Mouse (Mus musculus) heart, adult 2 months (tissue): Measurements from ENCODE around the gene Vkorc1. TPM values are rescaled to one million over a fixed set of nuclear protein-coding genes. Genes with fewer than 3 reads are reported as not detected.

Source experiments
- DNase-seq, 2 experiments: peaks; one replicate each; pipeline ENCODE4 v3.0.0; 2021
- H3K27ac ChIP-seq: fragments of 200-600 bp; 2 replicates; pipeline ENCODE4 v1.8.1; 2022
- H3K27me3 ChIP-seq: fragments of 200-500 bp; 2 replicates; pipeline ENCODE4 v1.6.1; 2012; ENCODE audit warnings: mild to moderate bottlenecking, low read length, inconsistent platforms, mixed read lengths; ENCODE audit not compliant: control insufficient read depth, insufficient read depth
- H3K36me3 ChIP-seq: fragments of 200-500 bp; 2 replicates; pipeline ENCODE4 v1.6.1; 2012; ENCODE audit warnings: low read length, inconsistent platforms; ENCODE audit not compliant: control insufficient read depth, insufficient read depth
- H3K4me1 ChIP-seq: fragments of 200-500 bp; 2 replicates; pipeline ENCODE4 v1.6.1; 2011; ENCODE audit warnings: low read length; ENCODE audit not compliant: control insufficient read depth, insufficient read depth
- H3K4me3 ChIP-seq: fragments of 200-600 bp; 2 replicates; pipeline ENCODE4 v1.8.1; 2022
- H3K79me2 ChIP-seq: fragments of 200-500 bp; replicated peaks from 2 replicates; pipeline ENCODE4 v1.6.1; 2012; ENCODE audit warnings: mild to moderate bottlenecking, inconsistent platforms, low read length, moderate library complexity, mixed read lengths; ENCODE audit not compliant: control insufficient read depth, insufficient read depth
- H3K9ac ChIP-seq: fragments of 200-500 bp; 2 replicates; pipeline ENCODE4 v1.6.1; 2012; ENCODE audit warnings: low read depth, mild to moderate bottlenecking, control low read depth, inconsistent platforms, low read length, mixed read lengths
- CTCF ChIP-seq: fragments of 200-600 bp; IDR thresholded peaks from 2 replicates; pipeline ENCODE4 v1.8.1; 2022; ENCODE audit warnings: antibody characterized with exemption, mild to moderate bottlenecking, moderate library complexity
- EP300 ChIP-seq: fragments of 200-500 bp; IDR thresholded peaks from 2 replicates; pipeline ENCODE4 v1.6.1; 2011; ENCODE audit warnings: low read depth, low read length, control low read depth; ENCODE audit not compliant: insufficient read depth
- POLR2A ChIP-seq: fragments of 200-500 bp; IDR thresholded peaks from 2 replicates; pipeline ENCODE4 v1.6.1; 2011; ENCODE audit warnings: mild to moderate bottlenecking, low read depth, low read length, control low read depth; ENCODE audit not compliant: insufficient read depth
- WGBS: fragments of 180-500 bp; shearing (Covaris S2); methylation state at CpG from one replicate; pipeline ENCODE4 v1.1.7; 2018; 5-methylcytosine and 5-hydroxymethylcytosine counted together
- intact Hi-C: fragments of 180-260 bp; cut with DNase I; formaldehyde crosslinking; loops from one replicate; pipeline ENCODE4 v1.15.1; 2025
- polyA plus RNA-seq: library from polyadenylated mRNA; depleted of rRNA; stranded (reverse); fragments of >200 nt; gene quantifications from 2 replicates; pipeline ENCODE4 v1.2.3, GENCODE M21; 2012
- total RNA-seq, 2 experiments: library from RNA; stranded (reverse); gene quantifications; 2 replicates each; pipeline ENCODE4 v1.2.3; 2021

Vkorc1 gene
- total and polyA plus RNA-seq, 3 experiments: 16.2 to 59.2 (median 17.7) TPM

DNA sequence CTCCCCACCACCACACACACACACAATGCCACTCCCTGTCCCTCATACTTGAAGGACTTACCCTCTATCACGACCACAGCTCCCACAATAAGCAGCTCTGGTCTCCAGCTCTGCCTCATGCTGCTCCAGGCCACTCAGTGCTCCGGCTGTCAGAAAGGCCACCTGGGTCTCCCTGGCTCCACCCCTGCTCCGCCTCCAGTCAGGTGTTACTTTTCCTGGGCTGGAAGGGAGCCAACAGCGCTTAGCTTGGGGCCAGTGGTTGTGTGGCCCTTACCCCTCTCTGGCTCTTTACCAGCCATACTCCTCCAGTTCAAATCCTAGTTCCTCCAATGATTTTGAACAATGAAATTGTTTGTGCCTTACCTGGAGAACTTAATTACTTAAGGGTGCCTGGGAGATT is 4.6 kb downstream of the Vkorc1 start, which contains the start of gene Prss53:
Prss53 (minus strand) TSS at position 173 of the 400 bp plus-strand sequence.
- H3K79me2 ChIP-seq: no peaks in the 10 kb centered on the region
- H3K27me3 ChIP-seq: no peaks in the 10 kb centered on the region
- no peak within 1 kb of the TSS for H3K9ac ChIP-seq
- H3K4me3 ChIP-seq: no peak within 1 kb of the TSS
- 59% methylated on average over 4 of the region's 4 CpGs for WGBS
- no peak within 1 kb of the TSS for H3K27ac ChIP-seq
- no peaks in the 10 kb centered on the region; the same call in none of the 2 replicates for H3K4me1 ChIP-seq
- H3K36me3 ChIP-seq: no peaks in the 10 kb centered on the region
- no peak for DNase-seq
- intact Hi-C loops: no loop called here
- TF ChIP-seq POLR2A: no peak
- TF ChIP-seq CTCF: no peak
- no peak for TF ChIP-seq EP300

DNA sequence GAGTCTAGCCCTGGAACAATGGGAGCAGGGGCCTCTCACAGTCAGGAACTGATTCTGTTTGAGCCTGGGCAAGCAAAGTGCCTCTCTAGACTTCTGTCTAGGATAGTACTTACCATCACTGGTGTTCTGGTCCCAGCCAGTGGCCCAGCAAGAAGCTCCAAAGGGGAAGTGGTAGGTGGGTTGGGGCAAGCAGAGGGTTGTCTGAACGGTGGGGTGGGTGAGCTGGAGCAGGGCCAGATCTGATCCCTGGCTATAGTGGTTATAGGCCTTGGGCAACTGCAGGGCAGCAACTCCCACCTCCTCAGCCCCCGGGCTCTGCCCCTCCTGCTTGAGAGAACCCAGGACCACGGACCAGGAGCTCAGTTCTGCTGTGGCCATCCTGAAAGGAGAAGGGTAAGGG is 6.6 kb downstream of the Vkorc1 start:
- H3K4me3 ChIP-seq: no peak overlapping the region

GRCm38 (mm10) chr7:127887781-127888180 is 7.6 kb downstream of the Vkorc1 start:
- Histone ChIP-seq H3K27ac (no peak overlapping the region), H3K4me1 (peaks cover 3% of the 10 kb centered on the region), H3K79me2 (peaks cover 2% of the 10 kb centered on the region), H3K27me3 (no peaks in the 10 kb centered on the region), H3K4me3 (no peak overlapping the region), H3K9ac (no peak overlapping the region), H3K36me3 (no peaks in the 10 kb centered on the region)
- DNase-seq: no peak
- TF ChIP-seq POLR2A (no peak), EP300 (no peak), CTCF (no peak)
- intact Hi-C loops: no loop called here
- WGBS: 80% methylated on average over 3 of the region's 3 CpGs

More for the DNA sequence above, 6.6 kb downstream of the Vkorc1 start:
- DNase-seq: no peak
- TF ChIP-seq EP300 (no peak), CTCF (no peak), POLR2A (no peak)
- Histone ChIP-seq H3K36me3 (no peaks in the 10 kb centered on the region), H3K79me2 (no peaks in the 10 kb centered on the region), H3K27ac (no peak overlapping the region), H3K4me1 (peaks cover 3% of the 10 kb centered on the region), H3K27me3 (no peaks in the 10 kb centered on the region), H3K9ac (no peak overlapping the region)
- intact Hi-C loops: no loop called here
- 51% methylated on average over 3 of the region's 3 CpGs for WGBS

DNA sequence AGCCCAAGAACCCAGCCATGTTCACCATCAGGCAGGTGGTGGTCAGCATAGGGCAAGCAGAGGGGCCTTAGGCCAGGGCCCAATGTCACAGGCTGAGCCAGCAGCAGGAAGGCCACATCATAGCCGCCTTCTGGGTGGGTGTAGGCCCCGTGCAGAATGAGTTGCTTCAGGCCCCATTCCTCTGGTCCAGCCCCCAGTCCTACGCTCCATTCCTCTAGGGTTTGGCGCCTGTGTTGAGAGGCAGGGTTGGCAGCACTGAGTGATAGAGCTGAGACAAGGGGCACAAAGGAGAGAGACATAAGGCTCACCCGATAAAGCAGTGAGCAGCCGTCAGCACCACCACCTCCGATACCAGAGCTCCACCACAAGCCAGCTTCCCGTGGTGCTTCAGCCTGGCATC is 8.2 kb downstream of the Vkorc1 start:
- no peaks in the 10 kb centered on the region for H3K27me3 ChIP-seq
- peaks cover 3% of the 10 kb centered on the region for H3K79me2 ChIP-seq
- TF ChIP-seq POLR2A: no peak
- no peak for TF ChIP-seq EP300
- TF ChIP-seq CTCF: no peak
- no peak overlapping the region for H3K9ac ChIP-seq
- WGBS: 76% methylated on average over 8 of the region's 8 CpGs
- no peaks in the 10 kb centered on the region for H3K36me3 ChIP-seq
- H3K27ac ChIP-seq: no peak overlapping the region
- H3K4me3 ChIP-seq: no peak overlapping the region
- intact Hi-C loops: no loop called here
- DNase-seq: no peak
- H3K4me1 ChIP-seq: peaks cover 3% of the 10 kb centered on the region

DNA sequence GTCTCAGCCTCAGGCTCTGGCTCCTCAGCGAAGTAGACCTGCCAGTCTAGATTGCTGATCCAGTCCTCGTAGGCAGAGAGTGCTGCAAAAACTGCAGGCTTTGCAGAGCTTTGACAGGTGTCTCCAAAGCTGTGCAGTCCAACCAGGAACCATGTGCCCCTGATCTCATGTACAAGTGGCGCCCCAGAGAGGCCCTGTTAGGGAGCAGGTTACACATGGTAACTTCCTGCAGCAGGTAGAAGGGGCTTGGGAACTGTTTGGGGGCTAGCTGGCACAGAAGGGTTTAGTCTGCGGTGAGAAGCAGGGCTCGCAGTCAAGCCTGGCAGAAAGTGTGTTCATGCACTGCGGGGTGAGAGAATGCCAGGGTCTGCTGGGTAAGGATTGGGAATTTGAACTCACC is 8.9 kb downstream of the Vkorc1 start:
- DNase-seq: no peak
- no peak overlapping the region for H3K4me3 ChIP-seq

GRCm38 (mm10) chr7:127885951-127886350 is 9.5 kb downstream of the Vkorc1 start:
- Histone ChIP-seq H3K79me2 (peaks cover 3% of the 10 kb centered on the region), H3K36me3 (no peaks in the 10 kb centered on the region), H3K9ac (no peak overlapping the region), H3K4me1 (peaks cover 3% of the 10 kb centered on the region), H3K27me3 (no peaks in the 10 kb centered on the region), H3K4me3 (no peak overlapping the region), H3K27ac (peak overlapping the region; percentile 9; the same call in 1 of the 2 replicates)
- 35% methylated on average over 6 of the region's 6 CpGs for whole genome bisulfite sequencing
- intact Hi-C loops: no loop called here
- DNase-seq: peak; percentile 77 to 86
- no peak for TF ChIP-seq CTCF
- TF ChIP-seq POLR2A: no peak
- TF ChIP-seq EP300: no peak

More for the DNA sequence above, 8.9 kb downstream of the Vkorc1 start:
- peak overlapping the region; percentile 9; the same call in 1 of the 2 replicates for H3K27ac ChIP-seq
- H3K27me3 ChIP-seq: no peaks in the 10 kb centered on the region
- H3K9ac ChIP-seq: no peak overlapping the region
- H3K36me3 ChIP-seq: no peaks in the 10 kb centered on the region
- peaks cover 3% of the 10 kb centered on the region for H3K4me1 ChIP-seq
- intact Hi-C loops: no loop called here
- no peak for TF ChIP-seq CTCF
- TF ChIP-seq EP300: no peak
- no peak for TF ChIP-seq POLR2A
- WGBS: 87% methylated on average over 6 of the region's 6 CpGs
- H3K79me2 ChIP-seq: peaks cover 3% of the 10 kb centered on the region
